8 mouse cellular contexts compared by ENCODE assay signal in the genomic region with DNA sequence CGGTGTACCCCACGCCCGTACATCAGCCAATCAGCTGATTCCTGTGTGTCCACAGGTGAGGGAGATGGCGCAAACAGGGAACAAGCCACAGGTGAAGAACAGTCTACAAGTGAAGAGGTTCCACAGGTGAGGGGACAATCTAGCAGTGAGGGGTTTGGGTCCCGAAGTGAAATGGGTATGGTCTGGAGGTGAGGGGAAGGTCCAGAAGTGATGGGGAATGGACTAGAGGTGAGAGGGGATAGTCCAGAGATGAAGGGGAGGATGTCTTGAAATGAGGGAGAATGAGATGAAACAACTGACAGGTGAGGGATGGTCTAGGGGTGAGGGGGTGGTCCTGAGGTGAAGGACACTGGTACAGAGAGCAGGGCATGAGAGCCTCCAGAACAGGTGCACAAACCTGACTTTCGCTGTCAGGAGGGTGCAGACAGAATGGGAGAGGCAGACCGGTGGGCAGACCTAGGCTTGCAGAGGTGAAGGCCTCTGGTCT. TPM values are rescaled to one million over a fixed set of nuclear protein-coding genes. Genes with fewer than 3 reads are reported as not detected.
DNase-seq lines count a peak whose midpoint lies in the region; ATAC-seq and TF ChIP-seq lines count a peak whose summit lies in the region.

No protein-coding gene starts in this region.

- peak overlapping the region; percentile 73 for H3K4me3 ChIP-seq in heart, adult 2 months
- peak overlapping the region; percentile 77 for H3K4me3 ChIP-seq in liver, embryonic 13.5 days (replicated peaks)

- H3K36me3 ChIP-seq in heart, adult 2 months (ENCODE audit: control insufficient read depth, insufficient read depth, low read length): no peaks in the 10 kb centered on the region
- 0 out of 2 replicates have a peak, but pooled peaks cover 5% of the 10 kb centered on the region for H3K36me3 ChIP-seq in liver, embryonic 13.5 days

- 23% methylated on average over 7 of the region's 7 CpGs for WGBS in heart, adult 2 months
- WGBS in liver, embryonic 13.5 days (ENCODE audit: insufficient replicate concordance): 26% methylated on average over 7 of the region's 7 CpGs

- peak overlapping the region; percentile 95 for H3K9ac ChIP-seq in heart, adult 2 months (ENCODE audit: low read depth, low read length)
- peak overlapping the region; percentile 85 for H3K9ac ChIP-seq in liver, embryonic 13.5 days

- no peaks in the 10 kb centered on the region for H3K27me3 ChIP-seq in heart, adult 2 months (ENCODE audit: control insufficient read depth, insufficient read depth, low read length)
- H3K27me3 ChIP-seq in liver, embryonic 13.5 days: no peaks in the 10 kb centered on the region

- H3K4me1 ChIP-seq in heart, adult 2 months (ENCODE audit: control insufficient read depth, insufficient read depth, low read length): peaks cover 3% of the 10 kb centered on the region
- peaks cover 29% of the 10 kb centered on the region for H3K4me1 ChIP-seq in liver, embryonic 13.5 days (replicated peaks)

- H3K9me3 ChIP-seq in liver, embryonic 13.5 days (replicated peaks): no peaks in the 10 kb centered on the region

- intact Hi-C loops in heart, adult 2 months (cut with DNase I): no loop called here
- intact Hi-C loops in heart, postnatal 25 days (cut with DNase I): no loop called here

- TF ChIP-seq CTCF in heart, adult 2 months (IDR thresholded peaks at IDR 0.05): no peak

- H3K27ac ChIP-seq in heart, adult 2 months: peak overlapping the region; percentile 67
- H3K27ac ChIP-seq in liver, embryonic 13.5 days: no peak overlapping the region

- TF ChIP-seq EP300 in heart, adult 2 months (IDR thresholded peaks at IDR 0.05; ENCODE audit: insufficient read depth, low read depth, low read length): no peak

- peak in 1 of 2 experiments; percentile 15 for DNase-seq in heart, adult 2 months
- no peak for DNase-seq in heart, postnatal 25 days (ENCODE audit: low spot score)
- peak; percentile 16 for DNase-seq in urinary bladder, adult 2 months (ENCODE audit: low spot score)
- no peak for DNase-seq in urinary bladder, postnatal 14 days (ENCODE audit: low spot score)
- no peak for DNase-seq in liver, embryonic 13.5 days
- DNase-seq in layer of hippocampus, postnatal 36 days: no peak
- DNase-seq in left cerebral cortex, adult 9 months (ENCODE audit: low spot score in 2 of 2): no peak

- 0 out of 2 replicates have a peak, but pooled peaks cover 1% of the 10 kb centered on the region for H3K79me2 ChIP-seq in heart, adult 2 months (replicated peaks; ENCODE audit: control insufficient read depth, insufficient read depth, low read length)

- peak overlapping the region; percentile 83 for H3K4me2 ChIP-seq in liver, embryonic 13.5 days

- no peak for TF ChIP-seq POLR2A in heart, adult 2 months (IDR thresholded peaks at IDR 0.05; ENCODE audit: insufficient read depth, low read depth, low read length)

- peak; percentile 13; the same call in 1 of the 2 replicates for ATAC-seq in liver, embryonic 13.5 days (ENCODE audit: low read depth)
- no peak for ATAC-seq in erythroid progenitor cell, adult 5-6 weeks (replicated peaks; ENCODE audit: low FRiP score, poor library complexity, severe bottlenecking)

RNA-seq across cellular contexts. Expression of a gene that starts 0.3 kb away (rescaled TPM):
- total RNA-seq in heart, adult 2 months (2021): 10 to 100 TPM; 12.7 to 12.9 TPM
- 27.4 and 31.8 TPM in 2 replicates for polyA plus RNA-seq in heart, adult 2 months (2012; rRNA removed)
- 10 to 100 TPM; 12.2 to 12.3 TPM for total RNA-seq in heart, postnatal 25 days (2021)
- polyA plus RNA-seq in urinary bladder, adult 2 months (2012; rRNA removed): 54.3 and 59.5 TPM in 2 replicates
- polyA plus RNA-seq in liver, embryonic 13.5 days (2015; fragmentation: Nextera tagmentation; extraction: Ambion mirVana): 11.2 and 11.7 TPM in 2 replicates
- total RNA-seq in erythroid progenitor cell, adult 5-6 weeks (2015; ENCODE audit: low replicate concordance): not detected in 2 replicates
- total RNA-seq in erythroid progenitor cell, adult 5-6 weeks (2017; ENCODE audit: low replicate concordance): 0.77 TPM in 1 of 2 replicates, not detected in the other
- total RNA-seq in layer of hippocampus, postnatal 36 days (2021): 10 to 100 TPM; 54.0 to 60.9 TPM

RNA-seq across cellular contexts. Expression of a gene that starts 21.7 kb away (rescaled TPM):
- total RNA-seq in heart, adult 2 months (2021): 1 to 10 TPM; 2.3 to 3.5 TPM
- 2.4 and 3.8 TPM in 2 replicates for polyA plus RNA-seq in heart, adult 2 months (2012; rRNA removed)
- total RNA-seq in heart, postnatal 25 days (2021): 1 to 10 TPM; 2.7 to 2.9 TPM
- 21.5 and 29.1 TPM in 2 replicates for polyA plus RNA-seq in urinary bladder, adult 2 months (2012; rRNA removed)
- polyA plus RNA-seq in liver, embryonic 13.5 days (2015; fragmentation: Nextera tagmentation; extraction: Ambion mirVana): 19.9 and 20.0 TPM in 2 replicates
- total RNA-seq in erythroid progenitor cell, adult 5-6 weeks (2015; ENCODE audit: low replicate concordance): 2.5 TPM in 1 of 2 replicates, not detected in the other
- total RNA-seq in erythroid progenitor cell, adult 5-6 weeks (2017; ENCODE audit: low replicate concordance): not detected in 2 replicates
- 1 to 10 TPM; 5.3 to 5.9 TPM for total RNA-seq in layer of hippocampus, postnatal 36 days (2021)

RNA-seq across cellular contexts. Expression of a gene that starts 31.9 kb away (rescaled TPM):
- not detected for total RNA-seq in heart, adult 2 months (2021)
- 0.10 TPM in 1 of 2 replicates, not detected in the other for polyA plus RNA-seq in heart, adult 2 months (2012; rRNA removed)
- total RNA-seq in heart, postnatal 25 days (2021): not detected
- polyA plus RNA-seq in urinary bladder, adult 2 months (2012; rRNA removed): not detected in 2 replicates
- polyA plus RNA-seq in liver, embryonic 13.5 days (2015; fragmentation: Nextera tagmentation; extraction: Ambion mirVana): not detected in 2 replicates
- not detected in 2 replicates for total RNA-seq in erythroid progenitor cell, adult 5-6 weeks (2015; ENCODE audit: low replicate concordance)
- total RNA-seq in erythroid progenitor cell, adult 5-6 weeks (2017; ENCODE audit: low replicate concordance): not detected in 2 replicates
- total RNA-seq in layer of hippocampus, postnatal 36 days (2021): under 1 TPM in 1 of 2 experiments, not detected in 1; 0.60 TPM

RNA-seq across cellular contexts. Expression of a gene that starts 58.5 kb away (rescaled TPM):
- under 1 TPM in 1 of 2 experiments, not detected in 1; 0.10 TPM for total RNA-seq in heart, adult 2 months (2021)
- polyA plus RNA-seq in heart, adult 2 months (2012; rRNA removed): 0.02 and 0.09 TPM in 2 replicates
- not detected for total RNA-seq in heart, postnatal 25 days (2021)
- polyA plus RNA-seq in urinary bladder, adult 2 months (2012; rRNA removed): 0.04 and 0.06 TPM in 2 replicates
- polyA plus RNA-seq in liver, embryonic 13.5 days (2015; fragmentation: Nextera tagmentation; extraction: Ambion mirVana): not detected in 2 replicates
- not detected in 2 replicates for total RNA-seq in erythroid progenitor cell, adult 5-6 weeks (2015; ENCODE audit: low replicate concordance)
- total RNA-seq in erythroid progenitor cell, adult 5-6 weeks (2017; ENCODE audit: low replicate concordance): not detected in 2 replicates
- total RNA-seq in layer of hippocampus, postnatal 36 days (2021): 10 to 100 TPM; 14.6 to 14.8 TPM

Comparison
In these comparisons a context has a peak if more than half of its experiments do, and no peak if none do; other contexts are left out.
1. RNA of a gene that starts 0.3 kb away (total RNA-seq): 54.0 to 60.9 TPM in layer of hippocampus, postnatal 36 days, 12.7 to 12.9 TPM in heart, adult 2 months and 12.2 to 12.3 TPM in heart, postnatal 25 days; 0.77 TPM in erythroid progenitor cell, adult 5-6 weeks; every median in the first group is over 4 times any median in the second.